Mouse (Mus musculus): ENCODE results near the gene Mast1. TPM values are rescaled to one million over a fixed set of nuclear protein-coding genes. Genes with fewer than 3 reads are reported as not detected.

Mast1 gene
- polyA plus RNA-seq, 1 experiment = not detected

- Histone ChIP-seq H3K79me2 (ENCODE audit: control insufficient read depth, insufficient read depth) (no peaks in the 10 kb centered on the region), H3K4me3 (no peak overlapping the region), H3K27me3 (ENCODE audit: control insufficient read depth, insufficient read depth, insufficient read length) (peaks cover 38% of the 10 kb centered on the region), H3K4me2 (ENCODE audit: low read depth) (no peak overlapping the region), H3ac (ENCODE audit: control insufficient read depth, insufficient read length) (no peak overlapping the region), H3K36me3 (ENCODE audit: control insufficient read depth, insufficient read depth) (no peaks in the 10 kb centered on the region)
- no peak for TF ChIP-seq TCF12 (IDR thresholded peaks at IDR 0.05; ENCODE audit: insufficient read depth, poor library complexity, severe bottlenecking)
- no peak for TF ChIP-seq MYOG (IDR thresholded peaks at IDR 0.05; ENCODE audit: control insufficient read depth in 1 of 3, insufficient read depth in 1 of 3, insufficient read length in 2 of 3, low read depth in 2 of 3)
- no peak for TF ChIP-seq CEBPB (IDR thresholded peaks at IDR 0.05; ENCODE audit: insufficient read depth, poor library complexity, severe bottlenecking)
- peak; percentile 77 for TF ChIP-seq MAX (IDR thresholded peaks at IDR 0.05; ENCODE audit: low read depth)
- no peak for TF ChIP-seq POLR2A (IDR thresholded peaks at IDR 0.05; ENCODE audit: insufficient read length, low read depth)
- no peak for TF ChIP-seq E2F4 (IDR thresholded peaks at IDR 0.05; ENCODE audit: insufficient read depth)
- TF ChIP-seq TCF3 (IDR thresholded peaks at IDR 0.05; ENCODE audit: insufficient read length, low read depth) = no peak
- no peak for TF ChIP-seq POLR2AphosphoS2 (IDR thresholded peaks at IDR 0.05; ENCODE audit: insufficient read length, low read depth)
- TF ChIP-seq REST (IDR thresholded peaks at IDR 0.05; ENCODE audit: insufficient read depth, insufficient read length) = peak; percentile 83
- TF ChIP-seq MYOD1 (IDR thresholded peaks at IDR 0.05; ENCODE audit: control insufficient read depth in 1 of 3, insufficient read length in 2 of 3, low read depth in 2 of 3) = no peak
These were observed 10.0 kb upstream of the Mast1 start for GRCm38 (mm10) chr8:84947241-84947545.

- Histone ChIP-seq H3K27me3 (ENCODE audit: control insufficient read depth, insufficient read depth, insufficient read length) (peaks cover 38% of the 10 kb centered on the region), H3ac (ENCODE audit: control insufficient read depth, insufficient read length) (no peak within 1 kb of the TSS), H3K4me2 (ENCODE audit: low read depth) (no peak within 1 kb of the TSS), H3K79me2 (ENCODE audit: control insufficient read depth, insufficient read depth) (no peaks in the 10 kb centered on the region), H3K4me3 (no peak within 1 kb of the TSS), H3K36me3 (ENCODE audit: control insufficient read depth, insufficient read depth) (no peaks in the 10 kb centered on the region)
- no peak for TF ChIP-seq TCF12 (IDR thresholded peaks at IDR 0.05; ENCODE audit: insufficient read depth, poor library complexity, severe bottlenecking)
These were observed 9.5 kb upstream of the Mast1 start, which contains the start of gene Rtbdn for GRCm38 (mm10) chr8:84946528-84947240. Rtbdn (plus strand) TSS chr8:84946991.

DNA sequence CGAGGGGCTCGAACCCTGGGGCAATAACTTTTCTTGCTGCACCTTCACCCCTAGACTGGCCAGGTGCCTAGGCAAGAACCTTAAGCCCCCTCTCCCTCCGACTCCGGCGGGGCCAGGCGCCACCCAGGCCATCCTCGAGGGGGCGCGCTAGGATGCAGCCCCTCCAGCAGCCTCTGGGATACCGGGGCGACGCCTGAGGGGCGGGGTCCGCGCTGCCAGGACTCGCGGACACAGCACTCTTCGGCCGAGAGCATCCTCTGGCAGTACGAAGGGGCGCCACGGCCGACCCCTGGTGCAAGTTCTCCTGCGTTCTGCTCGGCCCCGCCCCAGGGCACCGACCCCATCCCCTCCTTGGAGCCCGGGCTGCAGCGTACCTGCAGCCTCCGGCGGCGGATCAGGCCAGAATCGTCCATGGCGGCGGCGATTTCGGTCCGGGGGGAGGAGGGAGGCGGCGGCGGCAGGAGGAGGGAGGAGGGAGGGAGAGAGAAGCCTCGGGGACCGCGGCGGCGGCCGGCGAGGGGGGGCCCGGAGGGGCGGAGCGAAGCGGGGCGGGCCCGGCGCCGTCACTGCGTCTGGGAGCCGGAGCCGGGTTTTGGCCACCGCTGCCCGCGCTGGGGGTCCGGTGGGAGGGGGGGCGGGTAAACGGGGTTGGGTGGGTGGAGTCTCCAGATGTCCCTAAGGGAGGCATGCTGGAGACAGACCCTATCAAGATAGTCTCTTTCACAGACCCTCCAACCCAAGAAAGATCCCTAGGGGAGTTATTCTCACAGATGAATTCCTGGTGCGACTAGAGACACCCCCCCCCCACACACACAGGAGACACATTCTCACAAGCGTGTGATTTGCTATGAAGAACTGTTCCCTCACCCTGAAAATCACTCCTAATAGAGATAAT lies 8.7 kb upstream of the Mast1 start:
- Histone ChIP-seq H3K4me2 (ENCODE audit: low read depth) (no peak overlapping the region), H3K79me2 (ENCODE audit: control insufficient read depth, insufficient read depth) (no peaks in the 10 kb centered on the region), H3K4me3 (no peak overlapping the region), H3ac (ENCODE audit: control insufficient read depth, insufficient read length) (no peak overlapping the region), H3K36me3 (ENCODE audit: control insufficient read depth, insufficient read depth) (no peaks in the 10 kb centered on the region), H3K27me3 (ENCODE audit: control insufficient read depth, insufficient read depth, insufficient read length) (peaks cover 38% of the 10 kb centered on the region)
- TF ChIP-seq POLR2A (IDR thresholded peaks at IDR 0.05; ENCODE audit: insufficient read length, low read depth) (no peak), USF1 (IDR thresholded peaks at IDR 0.05; ENCODE audit: low read depth) (no peak), TCF12 (IDR thresholded peaks at IDR 0.05; ENCODE audit: insufficient read depth, poor library complexity, severe bottlenecking) (no peak), MAX (IDR thresholded peaks at IDR 0.05; ENCODE audit: low read depth) (no peak), MYOD1 (IDR thresholded peaks at IDR 0.05; ENCODE audit: control insufficient read depth in 1 of 3, insufficient read length in 2 of 3, low read depth in 2 of 3) (no peak), MYOG (IDR thresholded peaks at IDR 0.05; ENCODE audit: control insufficient read depth in 1 of 3, insufficient read depth in 1 of 3, insufficient read length in 2 of 3, low read depth in 2 of 3) (no peak), CEBPB (IDR thresholded peaks at IDR 0.05; ENCODE audit: insufficient read depth, poor library complexity, severe bottlenecking) (no peak), TCF3 (IDR thresholded peaks at IDR 0.05; ENCODE audit: insufficient read length, low read depth) (no peak), E2F4 (IDR thresholded peaks at IDR 0.05; ENCODE audit: insufficient read depth) (no peak), REST (IDR thresholded peaks at IDR 0.05; ENCODE audit: insufficient read depth, insufficient read length) (no peak), POLR2AphosphoS2 (IDR thresholded peaks at IDR 0.05; ENCODE audit: insufficient read length, low read depth) (no peak), SRF (IDR thresholded peaks at IDR 0.05; ENCODE audit: control insufficient read depth, insufficient read length, low read depth) (no peak)

DNA sequence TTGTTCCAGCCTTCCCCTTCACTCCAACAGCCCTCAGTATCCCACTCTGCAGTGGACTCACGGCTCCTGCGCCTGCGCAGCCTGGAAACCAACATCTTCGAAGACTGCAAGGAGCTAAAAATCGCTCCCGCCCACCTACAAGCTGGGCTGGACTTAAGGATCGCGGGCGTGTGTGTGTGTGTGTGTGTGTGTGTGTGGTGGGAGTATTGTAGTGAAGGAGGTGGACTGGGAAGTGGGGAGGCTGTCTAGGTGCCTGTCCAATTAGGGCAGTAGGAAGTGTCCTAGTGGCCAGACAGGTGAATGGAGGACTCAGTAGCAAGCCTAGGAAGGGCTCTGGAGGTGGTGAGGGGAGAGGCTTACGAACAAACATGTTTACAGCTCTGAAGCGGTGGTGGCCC lies 8.1 kb upstream of the Mast1 start:
- Histone ChIP-seq H3K36me3 (ENCODE audit: control insufficient read depth, insufficient read depth) (no peaks in the 10 kb centered on the region), H3K4me3 (no peak overlapping the region), H3K4me2 (ENCODE audit: low read depth) (no peak overlapping the region), H3K27me3 (ENCODE audit: control insufficient read depth, insufficient read depth, insufficient read length) (peaks cover 34% of the 10 kb centered on the region), H3K79me2 (ENCODE audit: control insufficient read depth, insufficient read depth) (no peaks in the 10 kb centered on the region), H3ac (ENCODE audit: control insufficient read depth, insufficient read length) (no peak overlapping the region)
- no peak for TF ChIP-seq TCF12 (IDR thresholded peaks at IDR 0.05; ENCODE audit: insufficient read depth, poor library complexity, severe bottlenecking)
- TF ChIP-seq REST (IDR thresholded peaks at IDR 0.05; ENCODE audit: insufficient read depth, insufficient read length) = no peak
- no peak for TF ChIP-seq POLR2AphosphoS2 (IDR thresholded peaks at IDR 0.05; ENCODE audit: insufficient read length, low read depth)
- TF ChIP-seq SRF (IDR thresholded peaks at IDR 0.05; ENCODE audit: control insufficient read depth, insufficient read length, low read depth) = no peak
- no peak for TF ChIP-seq TCF3 (IDR thresholded peaks at IDR 0.05; ENCODE audit: insufficient read length, low read depth)
- TF ChIP-seq CEBPB (IDR thresholded peaks at IDR 0.05; ENCODE audit: insufficient read depth, poor library complexity, severe bottlenecking) = no peak
- TF ChIP-seq E2F4 (IDR thresholded peaks at IDR 0.05; ENCODE audit: insufficient read depth) = no peak
- no peak for TF ChIP-seq MYOD1 (IDR thresholded peaks at IDR 0.05; ENCODE audit: control insufficient read depth in 1 of 3, insufficient read length in 2 of 3, low read depth in 2 of 3)
- no peak for TF ChIP-seq MYOG (IDR thresholded peaks at IDR 0.05; ENCODE audit: control insufficient read depth in 1 of 3, insufficient read depth in 1 of 3, insufficient read length in 2 of 3, low read depth in 2 of 3)
- no peak for TF ChIP-seq POLR2A (IDR thresholded peaks at IDR 0.05; ENCODE audit: insufficient read length, low read depth)
- TF ChIP-seq USF1 (IDR thresholded peaks at IDR 0.05; ENCODE audit: low read depth) = no peak
- no peak for TF ChIP-seq MAX (IDR thresholded peaks at IDR 0.05; ENCODE audit: low read depth)
